Mouse (Mus musculus) cortical plate, adult 2 months (tissue): ENCODE data around the gene Pah.

ENCODE experiments used
- CTCF ChIP-seq: fragments of 200-500 bp; IDR thresholded peaks from 2 replicates; pipeline ENCODE4 v1.5.1; 2011; ENCODE audit warnings: mild to moderate bottlenecking, control low read depth, low read length; ENCODE audit not compliant: insufficient read depth; ENCODE audit errors: extremely low read depth
- POLR2A ChIP-seq: fragments of 200-500 bp; IDR thresholded peaks from 2 replicates; pipeline ENCODE4 v1.6.1; 2011; ENCODE audit warnings: mild to moderate bottlenecking, low read length, control low read depth; ENCODE audit not compliant: insufficient read depth; ENCODE audit errors: extremely low read depth

- TF ChIP-seq CTCF (peak; percentile 99), POLR2A (no peak)
Observed at GRCm38 (mm10) chr10:87552726-87553125, 31.1 kb downstream of the Pah start.
